Mouse (Mus musculus) C2C12 (cell line): ENCODE data around the gene Tcf12.

Source experiments
- CTCF ChIP-seq: IDR thresholded peaks from one replicate; pipeline ENCODE4 v1.5.1; 2011; ENCODE audit not compliant: control insufficient read depth, insufficient read depth, insufficient read length
- MAX ChIP-seq: IDR thresholded peaks from one replicate; pipeline ENCODE4 v1.6.1; 2011; ENCODE audit warnings: mild to moderate bottlenecking, control low read depth
- USF1 ChIP-seq: IDR thresholded peaks from one replicate; pipeline ENCODE4 v1.6.1; 2011; ENCODE audit warnings: low read depth, mild to moderate bottlenecking, control low read depth, moderate library complexity

DNA sequence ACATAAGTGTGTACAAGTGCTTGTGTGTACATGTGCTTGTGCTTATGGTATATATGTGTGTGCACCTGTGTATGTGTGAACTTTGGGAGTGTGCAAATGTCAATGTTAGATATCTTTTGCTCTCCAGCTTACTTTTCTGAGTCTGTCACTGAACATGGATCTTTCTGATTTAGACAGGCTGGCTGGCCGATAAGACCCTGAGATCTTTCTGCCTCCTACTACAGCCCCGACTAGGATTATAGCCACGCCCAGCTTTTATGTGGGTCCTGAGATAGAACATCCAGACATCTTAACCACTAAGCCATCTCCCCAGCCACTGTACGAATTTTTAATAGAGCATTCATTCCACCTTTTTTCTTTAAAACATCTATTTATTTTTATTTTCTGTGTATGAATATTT, 166.9 kb downstream of the Tcf12 start:
- TF ChIP-seq MAX (no peak), CTCF (no peak), USF1 (no peak)
